Mouse (Mus musculus): ENCODE measurements around the gene Fcamr. TPM values are rescaled to one million over a fixed set of nuclear protein-coding genes. Genes with fewer than 3 reads are reported as not detected.

Gene Fcamr
- polyA plus RNA-seq, 1 experiment, result not detected

GRCm38 (mm10) chr1:130775691-130776331 is 24.9 kb upstream of the Fcamr start:
- Histone ChIP-seq H3K27ac (ENCODE audit: insufficient read depth, low read length) (no peak overlapping the region), H3K4me1 (ENCODE audit: control insufficient read depth, insufficient read depth, low read length) (no peaks in the 10 kb centered on the region), H3K4me3 (ENCODE audit: insufficient read depth, low read length) (no peak overlapping the region)
- no peak for TF ChIP-seq POLR2A (IDR thresholded peaks at IDR 0.05; ENCODE audit: low read depth, low read length)
- TF ChIP-seq CTCF (IDR thresholded peaks at IDR 0.05; ENCODE audit: borderline replicate concordance, insufficient read depth, low read length), result no peak

GRCm38 (mm10) chr1:130776645-130777044 is 24.1 kb upstream of the Fcamr start:
- no peaks in the 10 kb centered on the region for H3K4me1 ChIP-seq (ENCODE audit: control insufficient read depth, insufficient read depth, low read length)
- H3K4me3 ChIP-seq (ENCODE audit: insufficient read depth, low read length), result no peak overlapping the region
- no peak for TF ChIP-seq CTCF (IDR thresholded peaks at IDR 0.05; ENCODE audit: borderline replicate concordance, insufficient read depth, low read length)
- no peak overlapping the region for H3K27ac ChIP-seq (ENCODE audit: insufficient read depth, low read length)

- TF ChIP-seq CTCF (IDR thresholded peaks at IDR 0.05; ENCODE audit: borderline replicate concordance, insufficient read depth, low read length), result no peak
- no peak for TF ChIP-seq POLR2A (IDR thresholded peaks at IDR 0.05; ENCODE audit: low read depth, low read length)
Measured at GRCm38 (mm10) chr1:130779867-130780266, 20.8 kb upstream of the Fcamr start.

GRCm38 (mm10) chr1:130784054-130784453 is 16.6 kb upstream of the Fcamr start:
- no peaks in the 10 kb centered on the region for H3K4me1 ChIP-seq (ENCODE audit: control insufficient read depth, insufficient read depth, low read length)
- no peak overlapping the region for H3K4me3 ChIP-seq (ENCODE audit: insufficient read depth, low read length)
- no peak for TF ChIP-seq CTCF (IDR thresholded peaks at IDR 0.05; ENCODE audit: borderline replicate concordance, insufficient read depth, low read length)
- TF ChIP-seq POLR2A (IDR thresholded peaks at IDR 0.05; ENCODE audit: low read depth, low read length), result no peak
- no peak overlapping the region for H3K27ac ChIP-seq (ENCODE audit: insufficient read depth, low read length)

More at GRCm38 (mm10) chr1:130779867-130780266, 20.8 kb upstream of the Fcamr start:
- H3K4me1 ChIP-seq (ENCODE audit: control insufficient read depth, insufficient read depth, low read length), result no peaks in the 10 kb centered on the region
- H3K27ac ChIP-seq (ENCODE audit: insufficient read depth, low read length), result no peak overlapping the region
- H3K4me3 ChIP-seq (ENCODE audit: insufficient read depth, low read length), result no peak overlapping the region

- TF ChIP-seq POLR2A (IDR thresholded peaks at IDR 0.05; ENCODE audit: low read depth, low read length), result no peak
- no peak for TF ChIP-seq CTCF (IDR thresholded peaks at IDR 0.05; ENCODE audit: borderline replicate concordance, insufficient read depth, low read length)
- Histone ChIP-seq H3K4me1 (ENCODE audit: control insufficient read depth, insufficient read depth, low read length) (no peaks in the 10 kb centered on the region), H3K27ac (ENCODE audit: insufficient read depth, low read length) (no peak overlapping the region), H3K4me3 (ENCODE audit: insufficient read depth, low read length) (no peak overlapping the region)
Measured at GRCm38 (mm10) chr1:130787001-130787400, 13.7 kb upstream of the Fcamr start.

- H3K27ac ChIP-seq (ENCODE audit: insufficient read depth, low read length), result no peak overlapping the region
- no peaks in the 10 kb centered on the region for H3K4me1 ChIP-seq (ENCODE audit: control insufficient read depth, insufficient read depth, low read length)
- no peak overlapping the region for H3K4me3 ChIP-seq (ENCODE audit: insufficient read depth, low read length)
- TF ChIP-seq POLR2A (IDR thresholded peaks at IDR 0.05; ENCODE audit: low read depth, low read length), result no peak
Measured at GRCm38 (mm10) chr1:130789512-130790451, 10.9 kb upstream of the Fcamr start.

- no peak overlapping the region for H3K4me3 ChIP-seq (ENCODE audit: insufficient read depth, low read length)
- no peak for TF ChIP-seq POLR2A (IDR thresholded peaks at IDR 0.05; ENCODE audit: low read depth, low read length)
- TF ChIP-seq CTCF (IDR thresholded peaks at IDR 0.05; ENCODE audit: borderline replicate concordance, insufficient read depth, low read length), result no peak
- H3K27ac ChIP-seq (ENCODE audit: insufficient read depth, low read length), result no peak overlapping the region
- H3K4me1 ChIP-seq (ENCODE audit: control insufficient read depth, insufficient read depth, low read length), result no peaks in the 10 kb centered on the region
Measured at GRCm38 (mm10) chr1:130795331-130795730, 5.4 kb upstream of the Fcamr start.

- TF ChIP-seq CTCF (IDR thresholded peaks at IDR 0.05; ENCODE audit: borderline replicate concordance, insufficient read depth, low read length) (no peak), POLR2A (IDR thresholded peaks at IDR 0.05; ENCODE audit: low read depth, low read length) (no peak)
- no peak overlapping the region for H3K4me3 ChIP-seq (ENCODE audit: insufficient read depth, low read length)
- H3K27ac ChIP-seq (ENCODE audit: insufficient read depth, low read length), result no peak overlapping the region
- H3K4me1 ChIP-seq (ENCODE audit: control insufficient read depth, insufficient read depth, low read length), result no peaks in the 10 kb centered on the region
Measured at GRCm38 (mm10) chr1:130796967-130797684, 3.6 kb upstream of the Fcamr start.

- H3K4me1 ChIP-seq (ENCODE audit: control insufficient read depth, insufficient read depth, low read length), result no peaks in the 10 kb centered on the region
- no peak overlapping the region for H3K27ac ChIP-seq (ENCODE audit: insufficient read depth, low read length)
- no peak for TF ChIP-seq CTCF (IDR thresholded peaks at IDR 0.05; ENCODE audit: borderline replicate concordance, insufficient read depth, low read length)
- no peak for TF ChIP-seq POLR2A (IDR thresholded peaks at IDR 0.05; ENCODE audit: low read depth, low read length)
- no peak overlapping the region for H3K4me3 ChIP-seq (ENCODE audit: insufficient read depth, low read length)
Measured at GRCm38 (mm10) chr1:130798037-130798436, 2.7 kb upstream of the Fcamr start.
